23 mouse cellular contexts compared by ENCODE assay signal in genomic region chr12:116770911-116771310, GRCm38 (mm10).
A peak's percentile ranks its signal among the peaks of the same experiment; 100 is the strongest.
DNase-seq lines count a peak whose midpoint lies in the region; ATAC-seq and TF ChIP-seq lines count a peak whose summit lies in the region.
"Had no signal": no experiment of that assay in that cellular context is flagged by ENCODE, and none has a peak within 500 bp of the region (broad histone marks: within the 10 kb centered on the region; RNA-seq: fewer than 3 reads in every experiment).

No protein-coding gene starts in this region.

- peak overlapping the region; percentile 20; the same call in 1 of the 2 replicates for H3K27ac ChIP-seq in forebrain, embryonic 13.5 days
- no peak overlapping the region for H3K27ac ChIP-seq in forebrain, embryonic 16.5 days (ENCODE audit: low read length)
- H3K27ac ChIP-seq: heart, adult 2 months; heart, embryonic 10.5 days; hindbrain, embryonic 12.5 days; hindbrain, embryonic 15.5 days had no signal

- no peak overlapping the region for H3K4me2 ChIP-seq in forebrain, embryonic 13.5 days
- H3K4me2 ChIP-seq in forebrain, embryonic 16.5 days (ENCODE audit: low read length): no peak overlapping the region
- H3K4me2 ChIP-seq: heart, embryonic 13.5 days; hindbrain, embryonic 12.5 days; hindbrain, embryonic 15.5 days had no signal

- no peaks in the 10 kb centered on the region for H3K36me3 ChIP-seq in forebrain, embryonic 13.5 days (ENCODE audit: poor library complexity, severe bottlenecking)
- H3K36me3 ChIP-seq in forebrain, embryonic 16.5 days (ENCODE audit: control insufficient read depth, insufficient read depth): no peaks in the 10 kb centered on the region
- H3K36me3 ChIP-seq: heart, embryonic 10.5 days; heart, embryonic 13.5 days; hindbrain, embryonic 12.5 days; hindbrain, embryonic 15.5 days had no signal

- DNase-seq in heart, adult 11 months: peak; percentile 70
- DNase-seq in heart, postnatal 36 days: no peak
- DNase-seq in brain, embryonic 14.5 days (ENCODE audit: low read depth): peak; percentile 70
- no peak for DNase-seq in left cerebral cortex, postnatal 10 days (ENCODE audit: extremely low spot score in 1 of 2, low spot score in 2 of 2)
- no peak for DNase-seq in ovary, postnatal 14 days (ENCODE audit: low spot score)
- DNase-seq: adrenal gland, adult 2 months; adrenal gland, postnatal 14 days; cerebellum, adult 11-12 months; cerebellum, adult 8-10 months; cerebellum, postnatal 10 days; cerebellum, postnatal 36 days; embryo, embryonic 11 days; gastrocnemius, postnatal 25 days; heart, adult 2 months; heart, postnatal 14 days had no signal

- TF ChIP-seq POLR2A in brain, embryonic 14.5 days (IDR thresholded peaks at IDR 0.05; ENCODE audit: borderline replicate concordance, extremely low read depth, insufficient read depth, insufficient read length, poor library complexity, severe bottlenecking): no peak

- intact Hi-C loops in heart, postnatal 36 days (cut with DNase I): no loop called here
- intact Hi-C loops in left cerebral cortex, postnatal 10 days (cut with DNase I): no loop called here

- 0 out of 2 replicates have a peak, but pooled peaks have one; percentile 31 for ATAC-seq in forebrain, embryonic 13.5 days
- ATAC-seq in forebrain, embryonic 16.5 days: peak; percentile 48
- ATAC-seq: CD4-positive, CD25-positive, alpha-beta regulatory T cell, adult 4 months; intestine, postnatal 0 days had no signal

- H3K4me3 ChIP-seq in forebrain, embryonic 13.5 days: no peak overlapping the region
- no peak overlapping the region for H3K4me3 ChIP-seq in forebrain, embryonic 16.5 days (replicated peaks; ENCODE audit: low read length)
- H3K4me3 ChIP-seq: heart, adult 2 months; heart, embryonic 10.5 days; heart, embryonic 13.5 days; hindbrain, embryonic 12.5 days; hindbrain, embryonic 15.5 days had no signal

- peaks cover 17% of the 10 kb centered on the region for H3K4me1 ChIP-seq in forebrain, embryonic 13.5 days
- H3K4me1 ChIP-seq in forebrain, embryonic 16.5 days (replicated peaks; ENCODE audit: control insufficient read depth, insufficient read depth, low read length): peaks cover 12% of the 10 kb centered on the region

- no peak for TF ChIP-seq CTCF in brain, embryonic 14.5 days (IDR thresholded peaks at IDR 0.05; ENCODE audit: borderline replicate concordance, extremely low read depth, insufficient read depth, insufficient read length)

- no peaks in the 10 kb centered on the region for H3K9me3 ChIP-seq in forebrain, embryonic 13.5 days (replicated peaks)
- no peaks in the 10 kb centered on the region for H3K9me3 ChIP-seq in forebrain, embryonic 16.5 days (ENCODE audit: control insufficient read depth, low read length)
- H3K9me3 ChIP-seq: heart, embryonic 10.5 days; heart, embryonic 13.5 days; hindbrain, embryonic 12.5 days; hindbrain, embryonic 15.5 days had no signal

- H3K9ac ChIP-seq in forebrain, embryonic 13.5 days: no peak overlapping the region
- H3K9ac ChIP-seq in forebrain, embryonic 16.5 days (replicated peaks; ENCODE audit: low read depth, low read length): no peak overlapping the region
- H3K9ac ChIP-seq: heart, embryonic 13.5 days; hindbrain, embryonic 12.5 days; hindbrain, embryonic 15.5 days had no signal

- 45% methylated on average over 6 of the region's 6 CpGs for WGBS in forebrain, embryonic 13.5 days
- WGBS in forebrain, embryonic 16.5 days: 31% methylated on average over 6 of the region's 6 CpGs

- H3K27me3 ChIP-seq in forebrain, embryonic 13.5 days: no peaks in the 10 kb centered on the region
- no peaks in the 10 kb centered on the region for H3K27me3 ChIP-seq in forebrain, embryonic 16.5 days (replicated peaks; ENCODE audit: control insufficient read depth, insufficient read depth, low read length)
- H3K27me3 ChIP-seq: heart, embryonic 13.5 days; hindbrain, embryonic 12.5 days; hindbrain, embryonic 15.5 days had no signal

Comparison
In these comparisons a context has a peak if more than half of its experiments do, and no peak if none do; other contexts are left out.
1. DNase-seq: peak in heart, adult 11 months (single experiment) and brain, embryonic 14.5 days (single experiment); none in heart, postnatal 36 days (0 of 2), left cerebral cortex, postnatal 10 days (0 of 2) and ovary, postnatal 14 days (single experiment).